Mouse (Mus musculus) hematopoietic multipotent progenitor cell, adult 10-12 weeks (in vitro differentiated cells): ENCODE measurements around the gene Taar8b. TPM values are rescaled to one million over a fixed set of nuclear protein-coding genes. Genes with fewer than 3 reads are reported as not detected.

Experiments
- polyA plus RNA-seq: library from polyadenylated mRNA; stranded (reverse); fragments of >175 nt; gene quantifications from 2 replicates; pipeline ENCODE4 v1.2.3, GENCODE M21; 2012; ENCODE audit warnings: low replicate concordance

Taar8b gene
- not detected in 2 replicates for polyA plus RNA-seq

GRCm38 (mm10) chr10:24092194-24092593 lies at the start of gene Taar8b:
Gene Taar8b, minus strand, starts transcription at chr10:24092294.

GRCm38 (mm10) chr10:24109434-24109833 lies 17.3 kb upstream of the Taar8b start, which contains the start of gene Taar9:
Gene Taar9, minus strand, starts transcription at chr10:24109534.

DNA sequence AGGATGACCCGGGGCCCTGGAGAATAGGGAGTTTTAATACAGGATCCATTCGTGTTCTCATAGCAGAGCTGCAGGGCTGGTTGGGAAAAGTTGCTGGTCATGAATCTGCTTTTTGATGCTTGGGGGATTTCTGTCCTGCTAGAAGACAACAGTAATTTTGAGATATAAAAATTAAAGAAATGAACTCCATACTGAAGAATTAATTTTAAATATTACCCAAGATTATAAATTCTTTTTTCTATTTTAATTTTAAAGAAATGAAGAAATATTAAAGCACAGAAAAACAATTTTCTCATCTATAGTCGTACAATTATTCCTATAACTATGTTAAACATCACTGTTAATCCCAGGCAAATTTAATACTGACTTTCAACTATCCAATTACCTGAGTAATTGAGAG lies 9.7 kb upstream of the Taar8b start, which contains the start of gene Taar8c:
Gene Taar8c (minus strand): TSS at position 101 of the 400 bp plus-strand sequence.

GRCm38 (mm10) chr10:24076200-24076599 lies 15.9 kb downstream of the Taar8b start, which contains the start of gene Taar8a:
Gene Taar8a, plus strand, starts transcription at chr10:24076500.

DNA sequence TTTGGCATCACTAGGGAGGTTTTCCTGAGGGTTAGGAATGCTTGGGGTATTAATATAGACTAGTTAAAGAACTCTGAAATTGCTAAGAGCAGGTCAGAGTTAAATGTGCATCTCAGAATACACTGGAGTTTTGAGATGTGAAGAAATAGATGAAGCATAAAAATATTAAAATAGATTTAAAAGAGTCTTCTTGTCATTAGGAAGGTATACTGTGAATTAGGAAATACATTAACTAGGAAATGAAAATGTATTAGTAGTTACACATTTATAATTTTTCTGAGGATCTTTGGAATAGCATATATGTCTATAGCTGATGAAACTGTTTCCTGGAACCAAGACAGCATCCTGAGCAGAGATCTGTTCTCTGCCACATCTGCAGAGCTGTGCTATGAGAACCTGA lies 42.9 kb downstream of the Taar8b start, which contains the start of gene Taar7f:
Gene Taar7f (plus strand): TSS at position 301 of the 400 bp plus-strand sequence.

Other genes starting within 250 kb of the Taar8b start
- gene Vnn3, start 240.8 kb downstream of the Taar8b start, polyA plus RNA-seq: 0.17 and 0.43 TPM in 2 replicates
- gene Vnn1, start 197.6 kb downstream of the Taar8b start, polyA plus RNA-seq: not detected in 2 replicates
- gene Taar1, start 171.9 kb downstream of the Taar8b start, polyA plus RNA-seq: not detected in 2 replicates
- not detected in 2 replicates for gene Taar2, start 153.7 kb downstream of the Taar8b start, polyA plus RNA-seq
- not detected in 2 replicates for gene Taar3, start 142.7 kb downstream of the Taar8b start, polyA plus RNA-seq
- gene Taar4, start 131.8 kb downstream of the Taar8b start, polyA plus RNA-seq: not detected in 2 replicates
- gene Taar5, start 121.6 kb downstream of the Taar8b start, polyA plus RNA-seq: not detected in 2 replicates
- gene Taar6, start 106.6 kb downstream of the Taar8b start, polyA plus RNA-seq: not detected in 2 replicates
- not detected in 2 replicates for gene Taar7a, start 98.8 kb downstream of the Taar8b start, polyA plus RNA-seq
- not detected in 2 replicates for gene Taar7b, start 92.4 kb downstream of the Taar8b start, polyA plus RNA-seq
- not detected in 2 replicates for gene Taar7d, start 65.1 kb downstream of the Taar8b start, polyA plus RNA-seq
- not detected in 2 replicates for gene Taar7e, start 54.7 kb downstream of the Taar8b start, polyA plus RNA-seq
- not detected in 2 replicates for gene Taar7f, start 42.8 kb downstream of the Taar8b start, polyA plus RNA-seq
- gene Taar8a, start 15.8 kb downstream of the Taar8b start, polyA plus RNA-seq: not detected in 2 replicates
- not detected in 2 replicates for gene Taar8c, start 9.6 kb upstream of the Taar8b start, polyA plus RNA-seq
- gene Taar9, start 17.2 kb upstream of the Taar8b start, polyA plus RNA-seq: not detected in 2 replicates
- 149 and 409 TPM in 2 replicates for gene Stx7, start 57.0 kb upstream of the Taar8b start, polyA plus RNA-seq
- not detected in 2 replicates for gene Moxd1, start 131.2 kb upstream of the Taar8b start, polyA plus RNA-seq